Mouse (Mus musculus): ENCODE measurements around the gene Arhgef3.

GRCm38 (mm10) chr14:27246424-27246823 lies 131.7 kb downstream of the Arhgef3 start:
- TF ChIP-seq POLR2A (IDR thresholded peaks at IDR 0.05; ENCODE audit: control insufficient read depth, extremely low read depth, insufficient read depth, low read length, poor library complexity) (no peak), CTCF (IDR thresholded peaks at IDR 0.05; ENCODE audit: borderline replicate concordance, control insufficient read depth, extremely low read depth, insufficient read depth, low read length, poor library complexity) (no peak)

All from thymus, adult 2 months (tissue).